Mouse (Mus musculus) bone marrow, adult 2 months (tissue): ENCODE results near the gene Tpp1.

Source experiments
- CTCF ChIP-seq: fragments of 200-500 bp; IDR thresholded peaks from 2 replicates; pipeline ENCODE4 v1.5.1; 2011; ENCODE audit warnings: low read length, control low read depth; ENCODE audit not compliant: control insufficient read depth, insufficient read depth
- POLR2A ChIP-seq: fragments of 200-500 bp; IDR thresholded peaks from 2 replicates; pipeline ENCODE4 v1.6.1; 2011; ENCODE audit warnings: low read depth, mild to moderate bottlenecking, control low read depth, low read length, borderline replicate concordance; ENCODE audit not compliant: control insufficient read depth

DNA sequence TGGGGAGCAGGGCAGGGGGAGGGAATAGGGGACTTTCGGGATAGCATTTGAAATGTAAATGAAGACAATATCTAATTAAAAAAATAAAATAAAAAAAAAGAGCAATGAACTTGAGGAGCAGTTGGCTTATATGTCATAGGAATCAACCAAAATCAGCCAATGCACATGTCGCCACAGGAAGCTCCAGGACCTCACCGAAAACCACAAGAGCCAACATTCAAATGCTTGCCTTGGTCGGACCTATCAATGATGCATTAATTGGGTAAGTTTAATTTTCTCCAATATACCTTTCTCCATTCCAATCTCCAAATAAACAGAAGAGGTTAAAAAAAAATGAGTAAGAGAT is 25.1 kb downstream of the Tpp1 start:
- TF ChIP-seq POLR2A (no peak), CTCF (no peak)
